Mouse (Mus musculus) lung, adult 2 months (tissue): ENCODE results near the gene Mapk9.

Experiments
- CTCF ChIP-seq: fragments of 200-500 bp; IDR thresholded peaks from 2 replicates; pipeline ENCODE4 v1.5.1; 2011; ENCODE audit warnings: mild to moderate bottlenecking, low read length, control low read depth; ENCODE audit not compliant: insufficient read depth
- POLR2A ChIP-seq: fragments of 200-500 bp; IDR thresholded peaks from 2 replicates; pipeline ENCODE4 v1.6.1; 2011; ENCODE audit warnings: low read depth, mild to moderate bottlenecking, control low read depth, low read length, borderline replicate concordance; ENCODE audit errors: extremely low read depth

GRCm38 (mm10) chr11:49900962-49901658 is 54.6 kb downstream of the Mapk9 start:
- TF ChIP-seq POLR2A (no peak), CTCF (no peak)
